Mouse (Mus musculus): ENCODE data around the gene Ube2u. TPM values are rescaled to one million over a fixed set of nuclear protein-coding genes. Genes with fewer than 3 reads are reported as not detected.
A peak's percentile ranks its signal among the peaks of the same experiment; 100 is the strongest.
"Not testable (repeated sequence)": the region's sequence is repeated elsewhere in the genome, so short reads cannot be mapped to it uniquely, and the experiment has no call there.

Gene Ube2u
- 0.68 and 1.8 TPM in 2 replicates for polyA plus RNA-seq (2015; fragmentation: Nextera tagmentation; extraction: Ambion mirVana)

GRCm38 (mm10) chr4:100478592-100479321, at the start of gene Ube2u:
Ube2u (plus strand) TSS chr4:100478849.
- H3K4me1 ChIP-seq, result peaks cover 10% of the 10 kb centered on the region
- H3K36me3 ChIP-seq, result no peaks in the 10 kb centered on the region
- H3K4me3 ChIP-seq (replicated peaks), result peak within 1 kb of the TSS; percentile 39
- peak within 1 kb of the TSS; percentile 57 for H3K4me2 ChIP-seq
- no peak within 1 kb of the TSS for H3K27ac ChIP-seq
- no peaks in the 10 kb centered on the region for H3K9me3 ChIP-seq (replicated peaks)
- H3K9ac ChIP-seq, result no peak within 1 kb of the TSS
- H3K27me3 ChIP-seq, result no peaks in the 10 kb centered on the region
- 22% methylated on average over 15 of the region's 15 CpGs for WGBS
- peak; percentile 88 for ATAC-seq (replicated peaks; ENCODE audit: low FRiP score)

GRCm38 (mm10) chr4:100429371-100429900, 49.2 kb upstream of the Ube2u start:
- no peak for ATAC-seq (replicated peaks; ENCODE audit: low FRiP score)
- peaks cover 4% of the 10 kb centered on the region; the same call in 1 of the 2 replicates for H3K36me3 ChIP-seq
- H3K4me1 ChIP-seq, result peaks cover 11% of the 10 kb centered on the region
- H3K27ac ChIP-seq, result peak overlapping the region; percentile 7
- H3K9ac ChIP-seq, result no peak overlapping the region
- no peak overlapping the region for H3K4me3 ChIP-seq (replicated peaks)
- no peaks in the 10 kb centered on the region for H3K27me3 ChIP-seq
- 22% methylated on average over 2 of the region's 2 CpGs for WGBS
- no peaks in the 10 kb centered on the region for H3K9me3 ChIP-seq (replicated peaks)
- no peak overlapping the region for H3K4me2 ChIP-seq

GRCm38 (mm10) chr4:100435281-100436168, 43.1 kb upstream of the Ube2u start:
- peaks cover 11% of the 10 kb centered on the region for H3K4me1 ChIP-seq
- H3K4me3 ChIP-seq (replicated peaks), result no peak overlapping the region
- peak overlapping the region; percentile 22; the same call in 1 of the 2 replicates for H3K27ac ChIP-seq
- no peak overlapping the region for H3K9ac ChIP-seq
- ATAC-seq (replicated peaks; ENCODE audit: low FRiP score), result peak; percentile 54; the same call in 1 of the 2 replicates
- H3K27me3 ChIP-seq, result no peaks in the 10 kb centered on the region
- no peaks in the 10 kb centered on the region for H3K9me3 ChIP-seq (replicated peaks)
- no peaks in the 10 kb centered on the region for H3K36me3 ChIP-seq
- 41% methylated on average over 8 of the region's 8 CpGs for WGBS
- H3K4me2 ChIP-seq, result no peak overlapping the region

GRCm38 (mm10) chr4:100436169-100436547, 42.5 kb upstream of the Ube2u start:
- Histone ChIP-seq H3K4me2 (no peak overlapping the region), H3K9me3 (replicated peaks) (no peaks in the 10 kb centered on the region)
- WGBS, result 64% methylated on average over 4 of the region's 4 CpGs

GRCm38 (mm10) chr4:100446897-100447296, 31.8 kb upstream of the Ube2u start:
- no peak overlapping the region for H3K4me3 ChIP-seq (replicated peaks)
- H3K4me1 ChIP-seq, result peaks cover 5% of the 10 kb centered on the region; the same call in 1 of the 2 replicates
- H3K27me3 ChIP-seq, result no peaks in the 10 kb centered on the region
- 30% methylated on average over 3 of the region's 3 CpGs for WGBS
- ATAC-seq (replicated peaks; ENCODE audit: low FRiP score), result 0 out of 2 replicates have a peak, but pooled peaks have one; percentile 54
- H3K9me3 ChIP-seq (replicated peaks), result no peaks in the 10 kb centered on the region
- H3K36me3 ChIP-seq, result peaks cover 12% of the 10 kb centered on the region
- no peak overlapping the region for H3K4me2 ChIP-seq
- peak overlapping the region; percentile 66 for H3K27ac ChIP-seq
- H3K9ac ChIP-seq, result no peak overlapping the region

More at GRCm38 (mm10) chr4:100436169-100436547, 42.5 kb upstream of the Ube2u start:
- Histone ChIP-seq H3K36me3 (peaks cover 5% of the 10 kb centered on the region), H3K27ac (0 out of 2 replicates have a peak overlapping the region, but pooled peaks have one; percentile 51), H3K4me3 (replicated peaks) (no peak overlapping the region), H3K9ac (no peak overlapping the region), H3K27me3 (no peaks in the 10 kb centered on the region), H3K4me1 (peaks cover 11% of the 10 kb centered on the region)
- no peak for ATAC-seq (replicated peaks; ENCODE audit: low FRiP score)

GRCm38 (mm10) chr4:100462493-100463120, 16.0 kb upstream of the Ube2u start:
- no peaks in the 10 kb centered on the region for H3K36me3 ChIP-seq
- no peak overlapping the region for H3K4me2 ChIP-seq
- no peak overlapping the region for H3K4me3 ChIP-seq (replicated peaks)
- no peak overlapping the region for H3K9ac ChIP-seq
- H3K27ac ChIP-seq, result no peak overlapping the region
- no peaks in the 10 kb centered on the region for H3K9me3 ChIP-seq (replicated peaks)
- no peaks in the 10 kb centered on the region for H3K27me3 ChIP-seq
- no peaks in the 10 kb centered on the region for H3K4me1 ChIP-seq
- WGBS, result 45% methylated on average over 9 of the region's 9 CpGs
- no peak for ATAC-seq (replicated peaks; ENCODE audit: low FRiP score)

GRCm38 (mm10) chr4:100488447-100488846, 9.8 kb downstream of the Ube2u start:
- WGBS, result 90% methylated on average over 3 of the region's 3 CpGs
- H3K36me3 ChIP-seq, result no peaks in the 10 kb centered on the region
- H3K27me3 ChIP-seq, result no peaks in the 10 kb centered on the region
- no peak overlapping the region for H3K4me2 ChIP-seq
- no peak for ATAC-seq (replicated peaks; ENCODE audit: low FRiP score)
- H3K27ac ChIP-seq, result no peak overlapping the region
- H3K9me3 ChIP-seq (replicated peaks), result no peaks in the 10 kb centered on the region
- no peak overlapping the region for H3K9ac ChIP-seq
- no peaks in the 10 kb centered on the region for H3K4me1 ChIP-seq
- no peak overlapping the region for H3K4me3 ChIP-seq (replicated peaks)

GRCm38 (mm10) chr4:100495176-100495575, 16.5 kb downstream of the Ube2u start:
- no peak overlapping the region for H3K27ac ChIP-seq
- no peak for ATAC-seq (replicated peaks; ENCODE audit: low FRiP score)
- WGBS, result 92% methylated on average over 3 of the region's 3 CpGs
- H3K36me3 ChIP-seq, result no peaks in the 10 kb centered on the region
- no peaks in the 10 kb centered on the region for H3K27me3 ChIP-seq
- no peak overlapping the region for H3K9ac ChIP-seq
- H3K4me3 ChIP-seq (replicated peaks), result no peak overlapping the region
- H3K4me2 ChIP-seq, result no peak overlapping the region
- no peaks in the 10 kb centered on the region for H3K4me1 ChIP-seq
- no peaks in the 10 kb centered on the region for H3K9me3 ChIP-seq (replicated peaks)

GRCm38 (mm10) chr4:100496521-100496920, 17.9 kb downstream of the Ube2u start:
- Histone ChIP-seq H3K27me3 (no peaks in the 10 kb centered on the region), H3K27ac (no peak overlapping the region), H3K9me3 (replicated peaks) (no peaks in the 10 kb centered on the region), H3K9ac (no peak overlapping the region), H3K36me3 (no peaks in the 10 kb centered on the region), H3K4me2 (no peak overlapping the region), H3K4me1 (no peaks in the 10 kb centered on the region), H3K4me3 (replicated peaks) (no peak overlapping the region)
- WGBS, result 95% methylated on average over 1 of the region's 1 CpGs
- ATAC-seq (replicated peaks; ENCODE audit: low FRiP score), result no peak

- Histone ChIP-seq H3K27me3 (no peaks in the 10 kb centered on the region), H3K4me3 (replicated peaks) (no peak overlapping the region), H3K36me3 (no peaks in the 10 kb centered on the region), H3K4me1 (no peaks in the 10 kb centered on the region), H3K27ac (no peak overlapping the region), H3K9me3 (replicated peaks) (no peaks in the 10 kb centered on the region), H3K9ac (no peak overlapping the region), H3K4me2 (no peak overlapping the region)
- ATAC-seq (replicated peaks; ENCODE audit: low FRiP score), result no peak
- WGBS, result 57% methylated on average over 6 of the region's 6 CpGs
These were observed 19.5 kb downstream of the Ube2u start for GRCm38 (mm10) chr4:100498192-100498591.

- not testable (repeated sequence) for H3K4me1 ChIP-seq; H3K36me3 ChIP-seq; ATAC-seq (replicated peaks; ENCODE audit: low FRiP score); H3K27ac ChIP-seq; H3K4me3 ChIP-seq (replicated peaks); H3K9ac ChIP-seq; H3K4me2 ChIP-seq; H3K9me3 ChIP-seq (replicated peaks); H3K27me3 ChIP-seq
- WGBS, result 92% methylated on average over 7 of the region's 7 CpGs
These were observed 20.5 kb downstream of the Ube2u start for GRCm38 (mm10) chr4:100499037-100499601.
